Mouse (Mus musculus): ENCODE measurements at regions not wholly inside any gene's neighbourhood (a gene's known extent, or its start where the extent isn't known, plus 50 kb on each side); places are given as distances from the start of the nearest gene placed in this dataset.

GRCm38 (mm10) chr4:56654327-56654726 lies 85.5 kb upstream of the Gm26657 start:
- no peaks in the 10 kb centered on the region for H3K4me1 ChIP-seq (replicated peaks; ENCODE audit: control insufficient read depth, insufficient read depth, low read length)
- DNase-seq (ENCODE audit: low spot score) (no peak), ATAC-seq (replicated peaks; ENCODE audit: low FRiP score, low TSS enrichment, low read depth) (no peak)
- H3K27ac ChIP-seq (ENCODE audit: low read depth) = no peak overlapping the region
- no peak overlapping the region for H3K4me3 ChIP-seq (ENCODE audit: low read depth, low read length)
- 81% methylated on average over 4 of the region's 4 CpGs for WGBS
- H3K36me3 ChIP-seq (ENCODE audit: control insufficient read depth, insufficient read depth, low read length) = no peaks in the 10 kb centered on the region
- no peak overlapping the region for H3K4me2 ChIP-seq (ENCODE audit: low read length)
- no peaks in the 10 kb centered on the region for H3K27me3 ChIP-seq (replicated peaks; ENCODE audit: control insufficient read depth, insufficient read depth, low read length)
- no peak overlapping the region for H3K9ac ChIP-seq (ENCODE audit: low read length)
- no peaks in the 10 kb centered on the region for H3K9me3 ChIP-seq (ENCODE audit: control insufficient read depth, low read length)

- Histone ChIP-seq H3K27ac (ENCODE audit: low read depth) (no peak overlapping the region), H3K9ac (ENCODE audit: low read length) (no peak overlapping the region), H3K4me2 (ENCODE audit: low read length) (no peak overlapping the region), H3K4me3 (ENCODE audit: low read depth, low read length) (no peak overlapping the region), H3K36me3 (ENCODE audit: control insufficient read depth, insufficient read depth, low read length) (no peaks in the 10 kb centered on the region), H3K9me3 (ENCODE audit: control insufficient read depth, low read length) (no peaks in the 10 kb centered on the region), H3K4me1 (replicated peaks; ENCODE audit: control insufficient read depth, insufficient read depth, low read length) (no peaks in the 10 kb centered on the region), H3K27me3 (replicated peaks; ENCODE audit: control insufficient read depth, insufficient read depth, low read length) (no peaks in the 10 kb centered on the region)
- no peak for ATAC-seq (replicated peaks; ENCODE audit: low FRiP score, low TSS enrichment, low read depth)
- WGBS = 82% methylated on average over 5 of the region's 5 CpGs
- no peak for DNase-seq (ENCODE audit: low spot score)
Measured at GRCm38 (mm10) chr4:56652819-56653218, 87.1 kb upstream of the Gm26657 start.

GRCm38 (mm10) chr4:56649731-56650130 lies 90.1 kb upstream of the Gm26657 start:
- Histone ChIP-seq H3K4me3 (ENCODE audit: low read depth, low read length) (no peak overlapping the region), H3K4me2 (ENCODE audit: low read length) (no peak overlapping the region), H3K9ac (ENCODE audit: low read length) (no peak overlapping the region), H3K9me3 (ENCODE audit: control insufficient read depth, low read length) (no peaks in the 10 kb centered on the region), H3K36me3 (ENCODE audit: control insufficient read depth, insufficient read depth, low read length) (no peaks in the 10 kb centered on the region), H3K27me3 (replicated peaks; ENCODE audit: control insufficient read depth, insufficient read depth, low read length) (no peaks in the 10 kb centered on the region), H3K4me1 (replicated peaks; ENCODE audit: control insufficient read depth, insufficient read depth, low read length) (no peaks in the 10 kb centered on the region), H3K27ac (ENCODE audit: low read depth) (no peak overlapping the region)
- WGBS = 73% methylated on average over 1 of the region's 1 CpGs
- ATAC-seq (replicated peaks; ENCODE audit: low FRiP score, low TSS enrichment, low read depth) = no peak
- no peak for DNase-seq (ENCODE audit: low spot score)

- Histone ChIP-seq H3K4me1 (replicated peaks; ENCODE audit: control insufficient read depth, insufficient read depth, low read length) (peaks cover 15% of the 10 kb centered on the region), H3K4me2 (ENCODE audit: low read length) (peak overlapping the region; percentile 29), H3K9ac (ENCODE audit: low read length) (no peak overlapping the region), H3K9me3 (ENCODE audit: control insufficient read depth, low read length) (no peaks in the 10 kb centered on the region), H3K36me3 (ENCODE audit: control insufficient read depth, insufficient read depth, low read length) (no peaks in the 10 kb centered on the region), H3K27me3 (replicated peaks; ENCODE audit: control insufficient read depth, insufficient read depth, low read length) (no peaks in the 10 kb centered on the region), H3K4me3 (ENCODE audit: low read depth, low read length) (no peak overlapping the region), H3K27ac (ENCODE audit: low read depth) (peak overlapping the region; percentile 59)
- peak; percentile 53; the same call in 1 of the 2 replicates for ATAC-seq (replicated peaks; ENCODE audit: low FRiP score, low TSS enrichment, low read depth)
- no peak for DNase-seq (ENCODE audit: low spot score)
- WGBS = 27% methylated on average over 20 of the region's 20 CpGs
Measured at GRCm38 (mm10) chr4:56643999-56644962, 95.6 kb upstream of the Gm26657 start.

- no peaks in the 10 kb centered on the region for H3K9me3 ChIP-seq (ENCODE audit: control insufficient read depth, low read length)
- 68% methylated on average over 1 of the region's 1 CpGs for WGBS
- no peaks in the 10 kb centered on the region for H3K27me3 ChIP-seq (replicated peaks; ENCODE audit: control insufficient read depth, insufficient read depth, low read length)
- DNase-seq (ENCODE audit: low spot score) (no peak), ATAC-seq (replicated peaks; ENCODE audit: low FRiP score, low TSS enrichment, low read depth) (no peak)
- no peaks in the 10 kb centered on the region for H3K36me3 ChIP-seq (ENCODE audit: control insufficient read depth, insufficient read depth, low read length)
- no peak overlapping the region for H3K9ac ChIP-seq (ENCODE audit: low read length)
- peaks cover 21% of the 10 kb centered on the region for H3K4me1 ChIP-seq (replicated peaks; ENCODE audit: control insufficient read depth, insufficient read depth, low read length)
- peak overlapping the region; percentile 59; the same call in 1 of the 2 replicates for H3K27ac ChIP-seq (ENCODE audit: low read depth)
- no peak overlapping the region for H3K4me2 ChIP-seq (ENCODE audit: low read length)
- H3K4me3 ChIP-seq (ENCODE audit: low read depth, low read length) = no peak overlapping the region
Measured at GRCm38 (mm10) chr4:56643491-56643890, 96.4 kb upstream of the Gm26657 start.

GRCm38 (mm10) chr4:56639709-56640108 lies 100.2 kb upstream of the Gm26657 start:
- Histone ChIP-seq H3K4me1 (replicated peaks; ENCODE audit: control insufficient read depth, insufficient read depth, low read length) (peaks cover 21% of the 10 kb centered on the region), H3K36me3 (ENCODE audit: control insufficient read depth, insufficient read depth, low read length) (no peaks in the 10 kb centered on the region), H3K27me3 (replicated peaks; ENCODE audit: control insufficient read depth, insufficient read depth, low read length) (no peaks in the 10 kb centered on the region), H3K27ac (ENCODE audit: low read depth) (no peak overlapping the region), H3K9me3 (ENCODE audit: control insufficient read depth, low read length) (no peaks in the 10 kb centered on the region), H3K9ac (ENCODE audit: low read length) (no peak overlapping the region), H3K4me2 (ENCODE audit: low read length) (no peak overlapping the region), H3K4me3 (ENCODE audit: low read depth, low read length) (no peak overlapping the region)
- no peak for DNase-seq (ENCODE audit: low spot score)
- ATAC-seq (replicated peaks; ENCODE audit: low FRiP score, low TSS enrichment, low read depth) = no peak
- 26% methylated on average over 4 of the region's 4 CpGs for WGBS

- DNase-seq (ENCODE audit: low spot score) (peak; percentile 59), ATAC-seq (replicated peaks; ENCODE audit: low FRiP score, low TSS enrichment, low read depth) (no peak; the same call in 1 of the 2 replicates)
- H3K4me3 ChIP-seq (ENCODE audit: low read depth, low read length) = no peak overlapping the region
- H3K4me2 ChIP-seq (ENCODE audit: low read length) = no peak overlapping the region; the same call in 1 of the 2 replicates
- H3K9ac ChIP-seq (ENCODE audit: low read length) = no peak overlapping the region
- WGBS = 19% methylated on average over 14 of the region's 14 CpGs
- no peaks in the 10 kb centered on the region for H3K27me3 ChIP-seq (replicated peaks; ENCODE audit: control insufficient read depth, insufficient read depth, low read length)
- H3K27ac ChIP-seq (ENCODE audit: low read depth) = no peak overlapping the region
- peaks cover 19% of the 10 kb centered on the region for H3K4me1 ChIP-seq (replicated peaks; ENCODE audit: control insufficient read depth, insufficient read depth, low read length)
- no peaks in the 10 kb centered on the region for H3K36me3 ChIP-seq (ENCODE audit: control insufficient read depth, insufficient read depth, low read length)
- no peaks in the 10 kb centered on the region for H3K9me3 ChIP-seq (ENCODE audit: control insufficient read depth, low read length)
Measured at GRCm38 (mm10) chr4:56638704-56639478, 101.0 kb upstream of the Gm26657 start.

- H3K4me2 ChIP-seq (ENCODE audit: low read length) = no peak overlapping the region
- no peak overlapping the region for H3K27ac ChIP-seq (ENCODE audit: low read depth)
- WGBS = 75% methylated on average over 1 of the region's 1 CpGs
- DNase-seq (ENCODE audit: low spot score) (no peak), ATAC-seq (replicated peaks; ENCODE audit: low FRiP score, low TSS enrichment, low read depth) (no peak)
- peaks cover 16% of the 10 kb centered on the region for H3K4me1 ChIP-seq (replicated peaks; ENCODE audit: control insufficient read depth, insufficient read depth, low read length)
- no peak overlapping the region for H3K4me3 ChIP-seq (ENCODE audit: low read depth, low read length)
- H3K9me3 ChIP-seq (ENCODE audit: control insufficient read depth, low read length) = no peaks in the 10 kb centered on the region
- no peaks in the 10 kb centered on the region for H3K27me3 ChIP-seq (replicated peaks; ENCODE audit: control insufficient read depth, insufficient read depth, low read length)
- H3K9ac ChIP-seq (ENCODE audit: low read length) = no peak overlapping the region
- no peaks in the 10 kb centered on the region for H3K36me3 ChIP-seq (ENCODE audit: control insufficient read depth, insufficient read depth, low read length)
Measured at GRCm38 (mm10) chr4:56636265-56636664, 103.6 kb upstream of the Gm26657 start.

All from intestine, embryonic 14.5 days (tissue).